Mouse (Mus musculus) kidney, postnatal 10 days (tissue): ENCODE results near the gene Dpy19l3.

ENCODE experiments used
- DNase-seq: peaks from one replicate; pipeline ENCODE4 v3.0.0; 2021; ENCODE audit warnings: mixed read lengths

Gene Dpy19l3

DNA sequence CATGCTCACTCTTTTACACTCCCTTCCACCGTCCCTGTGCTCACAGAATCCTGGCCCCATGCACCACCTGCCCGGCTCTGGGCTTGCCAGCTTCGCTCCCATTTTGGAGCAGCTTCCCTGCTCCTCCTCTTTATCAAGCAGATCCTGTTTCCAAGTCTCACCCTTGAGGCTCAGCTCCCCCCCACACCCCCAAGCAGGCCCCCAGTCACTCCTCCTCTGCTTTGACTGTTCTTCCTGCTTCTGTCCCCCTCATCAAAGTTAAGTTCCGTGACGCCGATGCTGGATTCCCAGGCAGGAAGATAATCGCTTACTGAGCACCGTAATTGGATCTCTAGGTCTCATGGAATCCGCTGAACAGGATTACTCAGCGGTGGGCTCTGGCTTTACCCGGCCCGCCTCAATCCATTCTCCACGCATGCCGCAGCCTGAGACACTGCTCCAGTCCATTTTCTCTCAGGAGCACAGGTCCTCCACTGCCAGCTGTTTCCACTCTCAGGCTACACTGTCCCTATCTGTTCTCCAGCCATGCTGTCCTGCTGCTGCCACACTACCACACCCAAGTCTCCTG is 6.8 kb downstream of the Dpy19l3 start:
- DNase-seq, result no peak

DNA sequence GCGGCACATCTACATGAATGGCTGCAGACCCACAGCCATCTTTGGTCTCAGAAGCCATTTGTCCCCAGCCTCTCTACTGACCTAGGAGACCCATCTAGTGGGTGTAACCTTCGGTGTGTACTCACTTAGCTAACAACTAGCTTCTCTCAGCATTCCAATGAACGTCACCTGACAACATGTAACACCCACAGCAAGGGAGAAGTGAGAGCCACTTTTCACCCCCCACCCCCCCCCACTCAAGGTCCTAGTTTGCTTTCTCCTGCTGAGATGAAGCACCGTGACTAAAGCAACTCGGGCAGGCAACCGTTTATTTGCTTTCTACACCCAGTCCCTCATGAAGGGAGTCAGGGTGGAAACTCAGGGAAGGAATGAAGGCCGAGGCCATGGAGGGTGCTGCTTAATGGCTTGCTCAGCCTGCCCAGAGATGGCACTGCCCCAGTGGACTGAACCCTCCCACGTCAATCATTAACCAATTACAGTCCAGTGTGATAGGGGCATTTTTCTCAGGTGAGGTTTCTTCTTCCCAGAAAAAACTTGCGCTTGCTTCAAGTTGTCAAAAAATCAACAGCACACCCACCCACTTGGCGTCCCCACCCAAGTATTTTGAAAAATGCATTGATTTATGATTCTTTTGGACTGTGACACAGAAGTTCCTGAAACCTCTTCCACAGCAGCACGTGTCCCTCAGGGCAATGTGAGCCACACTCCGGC is 7.4 kb downstream of the Dpy19l3 start:
- no peak for DNase-seq

DNA sequence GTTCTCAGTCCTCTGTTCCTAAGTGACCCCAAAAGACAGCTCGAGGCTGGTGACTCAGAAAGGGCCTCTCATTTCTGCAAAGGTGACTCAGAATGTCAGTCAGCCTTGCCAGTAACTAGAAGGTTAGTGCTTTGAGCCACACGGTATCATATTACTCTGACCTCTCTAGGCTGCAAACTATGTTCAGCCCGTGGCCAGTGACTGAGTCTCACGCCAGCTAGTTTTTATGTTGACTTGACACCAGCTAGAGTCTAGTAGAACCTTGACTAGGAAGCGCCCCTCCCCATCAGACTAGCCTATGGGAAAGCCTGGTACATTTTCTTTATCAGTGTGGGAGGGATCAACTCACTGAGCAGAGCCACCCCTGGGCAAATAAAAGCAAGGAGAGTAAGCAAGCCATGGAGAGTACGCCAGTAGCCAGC is 9.0 kb downstream of the Dpy19l3 start:
- no peak for DNase-seq

DNA sequence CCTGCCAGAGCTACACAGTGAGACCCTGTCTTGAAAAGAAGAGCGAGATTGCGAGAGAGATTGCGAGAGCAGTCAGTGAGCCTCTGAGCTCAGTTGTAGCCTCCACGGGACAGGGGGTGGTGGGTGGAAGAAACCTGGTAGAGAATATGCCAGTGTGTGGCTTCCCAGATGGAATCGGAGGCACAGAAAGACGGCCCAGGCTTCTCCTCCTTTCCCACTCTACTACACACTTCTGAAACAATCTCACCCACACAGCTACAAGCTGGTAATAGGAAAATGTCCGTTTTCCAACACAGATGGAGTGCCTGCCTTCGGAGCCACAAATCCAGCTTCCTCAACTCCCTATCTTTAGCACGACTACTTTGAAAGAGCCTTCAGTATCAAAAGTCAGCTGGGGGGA is 9.5 kb downstream of the Dpy19l3 start:
- no peak for DNase-seq

DNA sequence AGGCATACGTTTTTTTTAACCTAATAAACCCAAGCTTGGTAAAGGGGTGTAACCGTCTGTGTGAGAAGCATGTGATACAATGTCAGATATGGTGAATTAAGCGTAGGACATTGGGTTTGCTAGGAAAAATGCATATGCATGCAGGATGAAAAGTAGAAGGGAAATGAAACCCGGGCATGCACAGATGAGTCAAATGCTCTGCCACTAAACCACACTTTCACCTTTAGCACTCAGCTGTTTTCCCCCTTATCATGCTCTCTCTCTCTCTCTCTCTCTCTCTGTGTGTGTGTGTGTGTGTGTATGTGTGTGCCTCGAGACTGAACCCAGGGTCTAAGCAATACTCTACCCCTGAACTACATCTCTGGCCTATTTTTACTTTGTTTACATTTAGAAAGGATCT is 11.9 kb downstream of the Dpy19l3 start:
- DNase-seq, result no peak

DNA sequence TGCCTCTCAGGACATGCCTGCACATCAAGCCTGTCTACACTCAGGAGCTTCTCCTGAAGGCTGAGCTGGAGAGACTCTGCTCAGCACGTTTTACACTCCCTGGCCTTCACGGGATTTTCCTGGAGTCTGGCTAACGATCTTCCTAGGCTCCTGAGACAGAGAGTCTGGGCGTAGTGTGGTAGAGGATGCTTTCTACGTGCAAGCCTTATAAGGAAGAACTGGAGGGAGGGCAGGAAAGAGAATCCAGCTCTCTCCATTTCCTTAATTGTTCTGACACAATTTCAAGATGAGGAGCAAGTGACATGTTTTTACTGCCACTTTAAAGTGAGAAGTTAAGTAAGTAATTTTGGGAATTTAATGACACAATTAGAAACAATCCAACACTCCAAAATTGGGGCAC is 12.4 kb downstream of the Dpy19l3 start:
- DNase-seq, result no peak

DNA sequence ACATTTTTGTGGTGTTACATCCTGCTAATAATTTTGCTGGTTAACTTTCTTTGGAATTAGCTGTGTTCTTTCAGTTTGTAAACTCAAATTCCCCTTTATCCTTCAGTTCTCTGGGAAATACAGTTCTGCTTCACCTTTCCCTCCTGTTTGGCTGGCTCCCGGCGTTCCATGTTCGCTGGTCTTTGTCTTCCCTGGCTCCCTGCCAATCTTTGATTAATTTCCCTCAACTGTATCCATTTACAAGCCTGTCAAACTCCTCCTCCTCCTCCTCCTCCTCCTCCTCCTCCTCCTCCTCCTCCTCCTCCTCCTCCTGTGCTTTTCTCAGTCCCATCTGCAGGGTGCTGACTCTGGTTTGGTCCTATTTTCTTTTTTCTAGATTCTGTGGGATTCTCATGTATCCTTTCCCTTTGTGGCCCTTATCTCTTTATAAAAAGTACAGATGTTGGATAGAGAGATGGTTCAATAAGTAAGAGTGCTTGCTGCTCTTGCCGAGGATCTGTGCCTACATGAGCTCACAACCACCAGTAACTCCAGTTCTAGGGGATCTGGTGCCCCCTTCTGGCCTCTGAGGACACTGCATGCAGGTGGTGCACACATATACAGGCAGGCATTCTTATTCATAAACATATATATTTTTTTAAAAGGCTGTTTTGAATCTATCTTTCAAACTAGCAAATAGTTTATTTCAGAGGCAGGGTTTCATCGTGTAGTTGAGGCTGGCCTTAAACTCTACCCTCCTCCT is 13.6 kb downstream of the Dpy19l3 start:
- peak; percentile 74 for DNase-seq

DNA sequence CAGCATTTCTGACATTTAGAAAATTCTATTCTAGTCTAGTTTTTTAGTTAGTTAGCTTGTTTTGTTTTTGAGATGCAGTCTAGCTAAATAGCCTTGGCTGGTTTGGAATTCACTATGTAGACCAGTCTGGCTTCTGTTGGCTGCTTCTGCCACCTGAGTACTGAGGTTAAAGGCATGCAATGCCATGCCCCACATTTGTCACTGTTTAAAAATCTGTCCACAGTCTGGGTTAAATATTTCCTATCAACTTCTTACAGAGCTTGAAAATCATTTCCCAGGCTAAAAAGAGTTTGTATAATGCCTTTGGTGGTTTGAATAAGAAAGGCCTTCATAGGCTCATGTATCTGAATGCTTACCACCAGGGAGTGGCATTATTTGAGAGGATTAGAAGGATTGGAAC is 15.4 kb downstream of the Dpy19l3 start:
- no peak for DNase-seq

DNA sequence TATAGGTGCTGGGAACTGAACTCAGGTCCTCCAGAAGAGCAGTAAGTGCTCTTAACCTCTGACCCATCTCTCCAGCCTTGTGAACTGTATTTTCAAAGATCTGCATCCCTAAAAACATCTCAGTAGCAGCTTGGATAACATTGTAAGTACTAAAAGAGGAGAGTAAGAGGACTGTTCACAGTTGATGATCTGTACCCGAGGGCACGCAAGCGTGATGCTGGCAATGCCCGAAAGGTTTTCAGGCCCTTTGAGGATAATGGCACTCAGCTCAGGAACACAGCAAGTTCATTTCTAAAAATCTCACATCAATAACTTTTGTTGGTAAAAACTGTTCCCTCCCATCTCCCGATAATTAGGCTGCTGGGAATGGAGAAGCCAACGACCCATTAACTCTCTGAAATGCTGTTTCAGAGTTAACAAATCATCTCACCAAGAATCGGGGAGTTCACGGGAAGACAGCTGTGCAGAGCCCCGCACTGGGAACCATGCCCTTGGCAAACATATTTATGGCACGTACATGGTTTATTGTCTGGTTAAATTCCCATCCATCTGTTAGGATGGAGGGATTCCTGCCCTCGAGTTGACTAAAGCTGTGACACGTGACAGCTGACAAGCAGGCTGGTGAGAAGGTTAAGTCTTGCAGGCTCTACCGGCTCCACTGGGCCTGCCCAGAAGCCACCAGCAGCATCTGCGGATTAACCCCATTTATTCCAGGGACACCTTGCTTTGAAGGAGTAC is 20.8 kb downstream of the Dpy19l3 start:
- peak; percentile 32 for DNase-seq

DNA sequence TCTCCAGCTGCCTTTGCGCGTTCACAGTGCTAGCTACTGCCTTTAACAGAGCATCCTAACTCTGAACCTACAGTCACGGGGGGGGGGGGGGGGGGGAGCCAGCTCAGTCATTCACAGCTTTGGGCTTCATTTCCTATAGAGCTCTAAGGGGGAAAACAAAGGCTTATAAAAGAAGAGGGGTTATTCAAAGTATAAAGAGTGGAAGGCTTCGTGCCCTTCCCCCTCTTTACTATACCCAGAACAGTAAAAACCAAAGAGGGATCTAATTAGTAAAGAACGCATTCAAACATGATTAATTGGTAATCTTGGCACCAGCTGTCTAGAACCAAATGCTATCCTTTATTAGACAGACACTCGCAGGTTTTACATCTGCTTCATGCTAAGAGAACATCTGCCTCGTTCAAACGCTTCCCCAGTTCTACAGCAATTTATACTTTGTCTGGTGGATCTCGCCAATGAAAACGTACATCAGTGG is 21.6 kb downstream of the Dpy19l3 start:
- no peak for DNase-seq

DNA sequence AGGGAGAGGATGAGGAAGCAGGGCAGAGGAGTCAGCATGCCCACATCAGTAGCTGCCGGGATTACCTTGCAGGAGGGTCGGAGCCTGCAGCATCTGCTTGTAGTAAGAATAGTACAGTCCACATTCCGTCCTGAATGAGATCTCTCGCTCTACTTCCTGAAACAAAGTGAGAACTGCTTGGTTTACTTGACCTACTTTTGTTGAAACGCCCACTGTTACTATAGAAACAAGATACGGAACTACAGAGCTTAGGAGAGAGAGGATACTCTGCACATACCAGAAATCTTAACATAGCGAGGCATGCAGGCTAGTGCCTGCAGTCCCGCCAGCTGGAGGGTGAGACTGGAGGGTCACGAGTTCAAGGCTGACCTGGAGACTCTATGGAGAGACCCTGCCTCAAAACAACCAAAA is 24.6 kb downstream of the Dpy19l3 start:
- DNase-seq, result peak; percentile 29

DNA sequence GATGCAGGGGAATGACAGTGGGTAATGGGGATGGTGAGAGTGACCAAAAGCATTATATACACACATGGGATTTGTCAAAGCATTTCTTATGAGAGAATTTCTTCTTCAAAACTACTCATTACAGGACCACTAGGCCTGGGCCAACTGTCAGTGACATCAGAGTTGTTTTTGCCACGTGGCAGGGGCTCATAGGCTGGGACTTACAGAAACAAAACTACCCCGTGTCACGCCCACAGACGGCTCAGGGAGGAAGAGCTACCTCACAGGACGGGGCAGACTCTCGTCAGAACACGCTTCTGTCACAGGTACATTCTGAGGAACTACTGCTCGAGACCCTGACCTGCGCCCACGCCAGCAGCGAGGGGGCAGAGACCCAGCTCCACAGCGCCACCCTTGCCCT is 25.9 kb downstream of the Dpy19l3 start:
- no peak for DNase-seq

DNA sequence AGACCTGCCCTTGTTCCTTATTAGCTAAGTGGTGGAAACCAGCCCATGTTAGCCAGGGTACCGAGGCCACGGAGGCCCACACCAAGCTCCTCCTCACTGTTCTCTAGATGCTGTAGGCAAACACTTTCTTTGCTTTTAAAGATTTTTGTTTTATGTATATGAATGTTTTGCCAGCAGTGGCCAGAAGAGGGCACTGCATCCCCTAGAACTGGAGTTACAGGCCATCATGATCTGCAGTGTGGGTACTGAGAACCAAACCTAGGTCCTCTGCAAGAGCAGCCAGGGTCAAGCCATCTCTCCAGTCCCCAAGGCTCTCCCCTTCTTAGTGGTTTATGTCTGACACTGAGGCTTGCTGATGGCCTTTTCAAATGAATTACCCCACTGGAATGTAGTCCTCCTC is 31.2 kb downstream of the Dpy19l3 start:
- no peak for DNase-seq

DNA sequence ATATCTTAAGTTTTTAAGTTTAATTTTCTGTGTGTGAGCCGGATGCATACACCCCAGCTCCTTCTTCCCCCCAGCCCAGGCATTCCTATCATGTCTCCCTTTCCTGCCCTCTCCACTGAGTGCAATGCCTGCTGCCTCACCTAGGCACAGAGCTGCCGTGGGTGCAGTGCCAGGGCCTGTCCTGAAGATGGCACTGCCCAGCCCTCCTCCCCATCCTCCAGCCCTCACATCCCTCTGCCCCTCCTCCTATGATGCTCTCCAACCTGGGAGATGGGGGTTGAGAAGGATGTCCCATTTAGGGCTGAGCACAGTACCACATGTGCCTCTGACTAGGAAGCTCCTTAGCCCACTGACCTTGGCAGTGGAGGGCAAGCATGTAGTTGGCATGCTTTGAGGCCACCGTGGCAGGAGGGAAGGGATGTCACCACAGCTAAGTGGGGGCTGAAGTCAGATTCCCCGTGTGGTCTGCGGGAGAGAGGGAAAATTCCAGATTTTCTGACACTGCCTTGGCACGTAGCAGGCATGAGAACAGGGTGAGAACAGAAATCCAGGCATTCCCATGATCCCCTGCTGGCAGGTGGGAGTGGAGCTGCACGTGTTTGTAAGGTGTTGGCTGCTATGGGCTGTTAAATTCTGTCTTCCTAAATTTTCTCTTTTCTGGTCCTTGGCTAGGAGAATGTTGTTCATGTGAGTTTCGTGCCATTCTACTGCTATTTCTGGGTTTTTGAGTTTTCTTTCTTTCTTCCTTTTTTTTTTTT is 35.7 kb downstream of the Dpy19l3 start:
- DNase-seq, result no peak

DNA sequence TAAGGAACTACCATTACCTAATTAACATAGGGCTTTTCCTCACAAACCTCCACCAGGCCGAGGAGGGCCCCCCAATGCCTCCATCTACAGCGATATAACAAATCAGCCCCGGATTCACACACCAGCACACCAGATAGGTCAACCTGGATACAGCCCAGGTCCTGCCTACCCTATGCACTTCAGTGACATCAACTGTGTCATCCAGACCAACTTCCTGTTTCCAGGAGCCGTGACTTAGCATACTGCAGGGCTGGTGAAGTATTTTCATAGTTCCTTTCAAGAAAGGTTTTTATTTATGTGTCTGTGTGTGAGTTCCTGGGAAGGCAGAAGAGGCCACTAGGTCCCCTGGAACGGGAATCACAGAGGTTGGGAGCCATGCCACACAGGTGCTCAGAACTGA is 43.9 kb downstream of the Dpy19l3 start:
- DNase-seq, result no peak

DNA sequence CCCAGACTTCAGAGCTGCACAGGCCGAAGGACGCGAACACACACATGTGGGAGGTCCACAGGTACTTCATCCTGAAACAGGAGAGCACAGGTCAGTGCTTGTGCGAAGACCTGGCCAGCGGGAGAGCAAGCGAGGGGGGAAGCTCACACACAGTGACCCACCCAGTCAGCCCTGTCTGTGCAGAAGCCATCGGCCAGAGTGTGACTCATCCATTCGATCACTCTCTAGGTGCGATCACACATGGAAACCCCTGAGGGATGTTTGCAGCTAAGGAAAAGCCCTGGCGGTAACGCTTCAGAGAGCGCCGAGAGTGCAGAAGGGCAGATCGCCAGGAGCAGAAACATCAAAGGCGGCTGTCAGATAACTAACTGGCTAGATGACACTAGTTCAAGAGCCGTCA is 46.2 kb downstream of the Dpy19l3 start:
- peak; percentile 34 for DNase-seq

DNA sequence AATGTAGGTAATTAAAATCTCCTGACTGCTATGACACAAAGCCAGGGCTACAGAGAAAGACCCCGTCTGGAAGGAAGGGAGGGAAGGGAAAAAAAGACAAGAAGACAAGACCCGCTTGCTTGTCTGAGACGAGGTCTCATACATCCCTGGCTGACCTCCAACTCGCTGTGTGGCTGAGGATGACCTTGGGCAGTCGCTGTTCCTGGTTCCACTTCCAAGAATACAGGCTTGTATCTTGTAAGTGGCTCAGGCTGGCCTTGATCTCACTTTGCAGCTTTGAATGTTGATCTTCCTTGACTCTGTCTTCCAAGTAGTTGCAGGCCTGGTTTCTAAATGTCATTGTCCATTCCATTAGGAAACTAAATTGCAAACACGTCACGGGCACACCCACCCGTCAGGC is 55.2 kb downstream of the Dpy19l3 start:
- no peak for DNase-seq

DNA sequence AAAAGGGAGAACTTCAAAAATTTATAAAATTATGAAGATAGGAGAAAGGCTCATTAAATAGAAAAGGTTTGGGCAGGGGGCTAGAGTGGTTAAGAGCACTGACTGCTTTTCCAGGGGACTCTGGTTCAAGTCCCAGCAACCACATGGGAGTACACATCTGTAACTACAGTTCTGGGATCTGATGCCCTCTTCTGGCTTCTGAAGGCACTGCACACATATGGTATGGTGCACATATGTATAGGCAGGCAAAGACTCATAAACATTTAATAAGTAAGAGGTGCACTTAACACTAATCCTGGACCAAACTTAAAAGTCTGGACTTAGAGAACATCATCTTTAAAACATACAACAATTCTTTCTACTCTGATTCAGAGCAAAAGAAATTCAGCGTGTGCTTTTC is 56.2 kb downstream of the Dpy19l3 start:
- no peak for DNase-seq

DNA sequence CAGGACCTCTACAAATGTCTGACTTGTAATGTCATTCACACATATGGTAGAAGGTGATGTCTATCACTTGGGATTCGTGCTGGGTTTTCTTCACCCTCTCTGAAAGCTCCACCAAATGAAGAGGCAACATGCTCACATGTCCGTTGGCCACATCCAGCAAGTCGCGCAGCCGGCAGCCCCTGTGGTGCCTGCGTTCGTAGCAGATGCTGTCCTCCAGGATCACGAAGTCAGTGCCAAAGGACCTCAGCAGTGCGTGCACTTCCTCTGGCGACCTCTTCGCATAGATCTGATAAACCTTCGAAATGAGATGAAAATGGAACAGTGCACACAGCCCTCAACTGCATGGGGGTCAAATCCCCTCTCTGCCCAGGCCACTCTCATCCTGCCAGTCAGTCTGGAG is 61.6 kb downstream of the Dpy19l3 start:
- no peak for DNase-seq

DNA sequence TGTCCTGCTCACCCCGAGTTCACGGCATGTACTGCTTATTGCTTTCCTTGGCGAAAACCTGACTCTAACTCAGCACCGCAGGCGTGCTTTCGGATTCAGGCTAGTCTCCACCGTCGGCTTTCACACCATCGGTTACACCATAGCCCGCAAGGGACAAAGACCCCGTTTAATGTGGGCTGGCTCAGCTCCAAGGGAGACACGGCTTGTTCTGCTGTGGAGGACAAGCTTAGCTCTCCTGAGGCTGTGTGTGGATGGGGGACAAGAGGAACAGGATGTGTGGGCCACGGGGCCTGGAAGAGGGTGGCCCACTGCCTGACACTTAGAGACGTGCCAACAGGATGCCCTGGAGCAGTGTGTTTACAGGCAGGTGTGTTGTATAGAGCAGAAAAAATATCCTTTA is 62.1 kb downstream of the Dpy19l3 start:
- DNase-seq, result no peak

DNA sequence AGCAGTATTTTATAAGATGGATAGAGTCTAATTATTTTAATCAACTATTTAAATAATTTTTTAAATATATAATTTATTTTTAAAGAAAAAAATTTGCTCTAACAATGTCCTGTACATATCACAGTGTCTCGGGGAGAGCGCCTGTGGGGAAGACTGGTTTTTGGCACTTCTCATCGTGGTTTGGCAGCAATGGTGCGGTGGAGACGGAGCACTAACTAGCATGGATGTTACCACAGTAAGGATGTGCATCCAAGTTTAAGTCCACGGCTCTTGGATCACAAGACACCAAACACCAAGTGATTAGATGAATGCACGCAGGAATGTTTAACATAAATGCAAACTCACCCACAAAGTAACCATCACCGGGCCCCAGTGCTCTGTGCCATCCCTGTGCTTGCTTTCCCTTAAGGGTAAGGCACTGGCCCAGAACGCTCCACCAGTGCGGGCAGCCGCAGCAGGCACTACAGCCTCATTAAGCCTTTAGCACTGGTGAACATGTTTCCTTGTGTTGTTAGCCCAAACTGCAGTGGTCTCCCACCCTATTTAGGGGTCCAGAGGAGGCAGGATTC is 65.4 kb downstream of the Dpy19l3 start:
- DNase-seq, result no peak

DNA sequence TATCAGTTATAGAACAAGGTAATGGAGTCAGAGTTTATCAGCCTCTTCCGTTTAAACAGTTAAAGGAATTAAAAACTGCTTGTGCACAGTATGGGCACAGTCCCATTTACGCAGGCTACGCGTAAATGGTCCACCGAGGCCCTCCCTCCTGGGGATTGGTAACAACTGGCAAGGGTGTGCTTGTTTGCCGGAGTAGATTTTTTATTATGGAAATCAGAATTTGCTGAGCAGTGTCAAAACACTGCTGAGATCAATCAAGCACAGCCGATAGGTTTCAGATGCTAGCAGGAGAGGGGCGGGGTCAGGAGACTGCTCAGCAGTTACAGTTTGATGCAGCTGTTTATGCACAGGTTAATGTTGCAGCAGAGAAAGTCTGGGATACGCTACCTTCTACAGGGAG is 66.0 kb downstream of the Dpy19l3 start:
- no peak for DNase-seq
